Mouse (Mus musculus) embryo, embryonic 10 days (tissue): ENCODE data around the gene Mcm6.

Source experiments
- DNase-seq: peaks from one replicate; pipeline ENCODE4 v3.0.0-alpha.2; 2015; ENCODE audit warnings: low spot score

The Mcm6 gene

DNA sequence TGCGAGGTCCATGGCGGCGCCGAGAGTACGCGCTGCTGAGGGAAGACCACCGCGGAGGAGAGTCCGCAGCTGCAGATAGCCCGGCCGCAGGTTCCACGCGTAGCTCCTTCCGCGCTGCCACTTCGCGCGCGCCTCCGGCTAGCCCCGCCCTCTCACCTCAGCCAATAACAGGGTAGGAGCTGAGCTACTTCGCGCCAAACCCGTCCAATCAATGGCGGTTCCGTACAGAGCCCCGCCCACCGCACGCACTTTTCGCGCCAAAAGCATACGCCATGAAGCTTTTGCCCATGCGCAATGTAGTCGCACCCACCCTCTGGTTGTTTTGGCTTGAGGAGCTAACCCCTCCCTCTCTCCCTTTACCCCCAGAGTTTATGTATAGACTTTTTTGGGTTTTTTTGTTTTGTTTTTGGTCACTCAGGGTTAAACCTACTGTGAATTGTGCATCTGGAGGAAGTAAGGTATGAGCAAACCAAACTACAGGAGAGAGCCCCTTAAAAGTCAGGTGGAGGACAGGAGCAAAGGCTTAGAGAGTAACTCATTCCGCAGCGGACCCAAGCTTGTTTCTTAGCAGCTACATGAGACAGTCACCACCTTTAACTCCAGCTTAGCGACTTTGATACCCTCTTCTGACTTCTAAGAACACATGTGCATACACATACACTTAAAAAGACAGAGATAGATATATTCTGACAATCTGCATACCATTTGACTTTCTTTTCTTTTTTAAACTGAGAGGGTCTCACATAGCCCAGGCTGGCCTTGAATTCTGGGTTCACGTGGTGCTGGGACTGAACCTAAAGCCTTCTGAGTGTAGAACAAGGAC, at the start of gene Mcm6:
Gene Mcm6, minus strand, starts transcription at position 111 of the 823 bp plus-strand sequence.
- DNase-seq, result peak; percentile 99

DNA sequence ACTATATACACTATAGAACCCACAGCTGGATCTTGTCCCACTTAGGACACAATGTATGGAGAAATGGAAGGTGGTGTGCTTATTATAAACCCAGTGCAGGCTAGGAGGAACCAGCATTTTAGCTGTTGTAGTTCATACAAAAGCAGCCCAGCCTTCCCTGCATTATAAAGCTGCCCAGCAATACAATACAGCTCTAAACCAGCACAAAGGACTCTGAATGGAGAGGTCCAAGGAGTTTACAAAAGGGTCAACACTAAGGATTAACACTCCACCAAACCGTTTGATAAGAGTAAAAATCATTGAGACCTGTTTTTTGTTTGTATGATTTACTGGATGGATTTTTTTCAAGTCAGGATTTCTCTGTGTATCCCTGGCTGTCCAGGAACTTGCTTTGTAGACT, 47.4 kb upstream of the Mcm6 start:
- DNase-seq, result peak; percentile 40

GRCm38 (mm10) chr1:128405675-128406074, 46.2 kb upstream of the Mcm6 start:
- no peak for DNase-seq

DNA sequence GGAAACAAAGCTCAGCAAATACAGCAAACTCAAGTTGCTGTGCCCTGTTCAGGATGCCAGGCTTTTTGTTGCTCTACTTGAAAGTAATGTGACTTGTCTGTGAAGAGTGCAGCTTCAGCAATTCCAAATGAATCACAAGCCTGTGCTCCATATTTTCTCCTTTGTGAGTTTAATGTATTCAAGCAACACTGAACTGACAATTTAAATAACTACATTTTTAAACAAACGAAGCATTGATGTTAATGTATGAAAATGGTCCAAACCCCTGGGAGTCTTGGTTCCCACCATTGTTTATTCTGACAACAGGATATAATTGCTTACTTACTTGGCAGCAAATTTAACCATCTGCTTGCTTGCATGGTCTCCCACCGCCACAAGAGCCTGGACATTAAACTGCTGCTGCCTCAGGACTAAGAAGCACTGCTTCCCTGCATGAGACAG, 45.6 kb upstream of the Mcm6 start:
- no peak for DNase-seq

GRCm38 (mm10) chr1:128400926-128401325, 41.5 kb upstream of the Mcm6 start:
- DNase-seq, result peak; percentile 37

DNA sequence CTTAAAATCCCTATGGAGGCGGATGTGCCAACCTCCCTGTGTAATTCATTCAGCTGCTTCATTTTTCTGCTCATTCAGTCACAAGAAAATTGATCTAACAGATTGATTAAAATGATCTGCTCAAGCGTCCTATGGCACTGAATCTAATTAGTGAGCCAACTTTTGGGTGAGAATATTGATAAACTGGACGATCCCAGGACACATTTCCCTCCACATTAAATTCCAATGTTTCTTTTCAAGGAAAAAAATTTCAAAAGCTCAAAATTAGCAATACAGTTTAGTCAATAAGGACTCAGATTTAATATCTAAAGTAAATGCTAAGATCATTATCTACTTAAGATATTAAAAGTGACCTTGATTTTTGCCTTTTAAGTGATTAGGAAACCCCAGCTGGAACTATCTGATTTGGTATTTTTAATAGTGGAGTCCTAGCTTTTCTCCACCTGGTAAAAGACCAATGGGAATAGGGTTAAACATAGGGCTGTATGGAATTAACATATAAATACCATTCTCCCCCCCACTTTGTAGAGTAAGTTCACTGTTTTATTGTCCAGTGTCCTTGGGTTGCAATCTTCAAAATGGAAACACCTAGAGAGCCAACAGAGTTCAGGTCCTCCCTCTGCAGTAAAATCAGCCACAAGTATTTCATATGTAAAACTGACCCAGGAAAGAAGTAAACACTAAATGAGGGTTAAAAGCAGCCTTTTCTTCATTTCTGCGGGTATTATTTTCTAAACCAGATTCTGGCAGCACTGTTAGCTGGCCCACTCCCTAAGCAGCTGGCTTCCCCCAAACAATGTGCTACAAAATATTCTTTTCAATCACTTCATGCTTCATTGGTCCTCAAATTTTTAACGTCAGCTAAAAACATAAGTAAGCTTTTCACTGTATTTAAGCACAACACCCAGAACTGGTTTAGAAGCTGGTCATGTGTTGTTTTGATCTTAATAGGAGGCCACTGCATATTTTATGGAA, 40.8 kb upstream of the Mcm6 start:
- DNase-seq, result no peak

- DNase-seq, result no peak
Observed at GRCm38 (mm10) chr1:128398738-128399445, 39.4 kb upstream of the Mcm6 start.

- no peak for DNase-seq
Observed at GRCm38 (mm10) chr1:128394657-128395056, 35.2 kb upstream of the Mcm6 start.

DNA sequence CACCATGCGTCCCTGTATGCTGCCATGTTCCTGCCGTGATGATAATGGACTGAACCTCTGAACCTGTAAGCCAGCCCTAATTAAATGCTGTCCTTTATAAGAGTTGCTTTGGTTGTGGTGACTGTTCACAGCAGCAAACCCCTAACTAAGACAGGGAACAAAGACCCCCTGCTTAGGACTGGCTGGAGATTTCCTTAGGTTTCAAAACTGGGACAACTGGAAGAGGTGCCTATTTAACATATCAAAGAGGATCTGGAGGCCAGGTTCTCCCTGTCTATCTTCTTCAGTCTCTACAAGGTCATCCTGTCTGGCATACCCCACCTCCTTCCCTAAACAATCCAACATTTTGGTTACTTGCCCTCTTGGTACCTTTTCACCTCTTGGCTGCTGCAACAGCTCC, 32.9 kb upstream of the Mcm6 start:
- DNase-seq, result no peak

- no peak for DNase-seq
Observed at GRCm38 (mm10) chr1:128386487-128386886, 27.0 kb upstream of the Mcm6 start.

DNA sequence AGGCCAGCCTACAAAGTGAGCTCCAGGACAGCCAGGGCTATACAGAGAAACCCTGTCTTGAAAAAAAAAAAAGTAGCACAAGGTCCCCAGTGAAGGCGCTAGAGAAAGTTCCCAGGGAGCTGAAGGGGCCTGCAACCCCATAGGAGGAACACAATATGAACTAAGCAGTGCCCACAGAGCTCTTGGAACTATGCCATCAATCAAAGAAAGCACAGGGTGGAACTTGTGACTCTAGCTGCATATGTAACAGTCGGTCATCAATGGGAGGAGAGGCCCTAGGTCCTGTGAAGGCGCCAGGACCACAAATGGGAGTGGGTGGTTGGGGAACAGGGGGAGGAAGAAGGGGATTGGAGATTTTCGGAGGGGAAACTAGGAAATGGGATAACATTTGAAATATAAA, 17.4 kb upstream of the Mcm6 start:
- DNase-seq, result no peak

DNA sequence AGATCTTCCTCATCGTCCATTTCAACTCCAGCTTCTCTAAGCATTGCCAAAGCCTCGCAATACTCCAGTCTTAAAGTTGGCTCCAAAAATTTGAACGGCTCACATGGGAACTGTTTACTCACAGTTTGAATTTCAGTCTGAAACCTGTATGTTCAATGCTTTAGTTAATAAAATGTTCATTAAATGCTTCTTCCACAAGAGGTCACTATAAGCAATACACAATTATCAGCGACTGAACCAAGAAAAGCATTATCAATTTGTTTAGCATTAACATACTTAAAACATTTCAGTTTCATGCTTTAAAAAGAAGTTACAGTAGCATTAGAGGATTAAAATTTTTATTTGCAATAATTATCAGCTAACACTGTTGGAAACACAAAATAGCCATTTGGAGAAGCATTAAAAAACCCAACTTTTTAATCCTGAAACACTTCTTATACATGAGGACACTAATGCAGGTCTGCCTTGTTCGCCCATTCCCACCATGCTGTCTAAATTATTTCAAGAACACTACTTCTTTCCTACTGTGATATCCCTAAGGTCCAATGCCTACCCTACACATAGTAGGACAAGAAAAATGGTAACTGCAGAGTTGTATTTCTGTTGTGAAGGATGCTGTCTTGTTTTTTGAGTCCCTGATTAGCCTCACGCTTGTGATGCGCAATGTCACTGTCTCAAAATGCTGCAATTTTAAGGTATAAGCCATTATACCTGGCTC, 12.8 kb upstream of the Mcm6 start:
- DNase-seq, result peak; percentile 27

- peak; percentile 59 for DNase-seq
Observed at GRCm38 (mm10) chr1:128368732-128369441, 9.4 kb upstream of the Mcm6 start.

DNA sequence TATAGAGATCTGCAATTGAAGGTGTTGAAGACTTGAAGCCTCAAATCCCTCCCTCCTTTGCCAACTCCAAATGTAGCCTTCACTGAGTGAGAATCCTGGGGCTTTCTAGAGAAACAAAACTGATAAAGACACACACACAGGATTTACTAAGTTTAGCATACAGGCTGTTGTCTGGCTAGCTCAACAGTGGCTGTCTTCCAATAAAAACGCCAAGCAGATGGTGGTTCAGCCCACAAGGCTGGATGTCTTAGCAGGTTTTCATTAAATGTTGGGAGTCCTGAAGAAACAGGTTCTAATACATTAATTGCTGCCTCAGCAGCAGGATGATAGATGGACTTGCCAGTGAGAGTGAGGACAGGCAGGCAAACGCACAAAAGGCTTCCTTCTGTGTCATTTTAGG, 1.1 kb upstream of the Mcm6 start:
- DNase-seq, result no peak

DNA sequence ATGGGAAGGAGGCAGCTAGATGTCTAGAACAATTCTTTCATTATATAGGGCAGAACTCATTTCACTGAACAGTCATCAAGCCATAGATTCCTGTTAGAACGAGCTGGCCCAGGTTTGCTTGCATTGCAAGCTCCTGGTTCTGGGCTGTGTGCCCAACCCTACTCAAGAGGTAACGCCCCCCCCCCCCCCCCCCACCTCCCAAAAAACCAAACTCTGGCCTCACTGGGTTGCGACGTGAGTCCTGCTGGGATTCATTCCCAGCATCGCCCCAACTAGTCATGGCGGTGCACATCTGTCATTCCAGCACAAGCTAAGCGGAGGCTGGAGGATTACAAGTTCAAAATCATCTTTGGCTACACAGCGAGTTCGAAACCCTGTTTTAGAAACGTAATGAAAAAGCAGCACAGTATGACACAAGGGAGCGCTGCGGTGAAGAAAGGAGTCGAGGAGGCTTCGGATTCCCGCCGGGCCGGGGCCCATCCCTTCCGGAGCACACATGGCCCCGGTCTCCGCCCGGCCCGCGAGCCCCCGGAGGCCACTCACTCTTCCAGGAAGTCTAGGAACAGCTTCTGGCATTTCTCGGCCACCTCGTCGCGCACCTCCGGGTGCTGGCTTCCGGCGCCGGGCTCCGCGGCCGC, 429 bp downstream of the Mcm6 start:
- peak; percentile 58 for DNase-seq

GRCm38 (mm10) chr1:128358276-128358675, 1.2 kb downstream of the Mcm6 start:
- no peak for DNase-seq

DNA sequence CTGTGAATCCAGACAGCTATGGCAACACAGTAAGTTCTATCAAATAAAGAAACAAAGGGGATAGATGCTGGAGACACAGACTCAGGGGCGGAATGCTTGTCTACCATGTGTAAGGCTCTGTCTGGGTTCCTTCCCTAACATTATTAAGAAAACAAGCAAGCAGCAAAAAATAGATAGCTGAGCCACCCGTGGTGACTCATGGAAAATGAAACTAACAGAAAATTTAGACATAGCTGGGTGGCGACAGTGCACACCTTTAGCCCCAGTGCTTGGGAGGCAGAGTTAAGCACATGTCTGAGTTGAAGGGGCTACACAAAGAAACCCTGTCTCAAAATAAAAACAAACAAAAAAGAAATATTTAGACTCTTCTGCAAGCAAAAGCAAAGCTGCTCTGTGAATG, 2.0 kb downstream of the Mcm6 start:
- DNase-seq, result no peak

- DNase-seq, result no peak
Observed at GRCm38 (mm10) chr1:128353092-128353491, 6.4 kb downstream of the Mcm6 start.

- DNase-seq, result peak; percentile 40
Observed at GRCm38 (mm10) chr1:128344232-128344631, 15.2 kb downstream of the Mcm6 start.

- DNase-seq, result no peak
Observed at GRCm38 (mm10) chr1:128337708-128338320, 21.6 kb downstream of the Mcm6 start.
